Mouse (Mus musculus) lung, postnatal 0 days (tissue): ENCODE measurements at regions not wholly inside any gene's neighbourhood (a gene's known extent, or its start where the extent isn't known, plus 50 kb on each side); places are given as distances from the start of the nearest gene placed in this dataset.

ENCODE experiments used
- CTCF ChIP-seq: IDR thresholded peaks from 2 replicates; pipeline ENCODE4 v1.5.1; 2016; ENCODE audit warnings: antibody characterized with exemption, mild to moderate bottlenecking
- EP300 ChIP-seq: IDR thresholded peaks from 2 replicates; pipeline ENCODE4 v1.6.1; 2016; ENCODE audit warnings: antibody characterized with exemption, mild to moderate bottlenecking, control low read depth

DNA sequence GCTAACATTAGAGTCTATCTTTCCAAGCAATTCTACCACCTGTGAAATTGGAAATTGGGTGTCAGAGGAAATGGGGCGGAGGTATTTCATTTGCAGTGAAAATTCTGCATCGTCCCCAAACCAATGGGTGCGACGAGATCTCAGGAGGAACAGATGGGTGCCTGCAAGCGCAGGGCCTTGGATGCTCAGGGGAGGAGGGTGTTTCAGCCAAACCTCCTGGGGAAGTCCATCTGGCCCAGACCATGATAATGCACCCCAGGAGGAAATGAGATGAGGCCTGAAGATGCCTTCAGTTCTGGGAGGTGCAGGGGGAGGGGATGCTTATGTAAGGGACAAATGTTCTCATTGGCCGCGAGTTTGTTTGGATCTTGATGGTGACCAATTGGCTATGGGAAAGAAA lies 205.9 kb upstream of the Dynlrb2 start:
- TF ChIP-seq CTCF (no peak), EP300 (no peak)
